In the genomic region with DNA sequence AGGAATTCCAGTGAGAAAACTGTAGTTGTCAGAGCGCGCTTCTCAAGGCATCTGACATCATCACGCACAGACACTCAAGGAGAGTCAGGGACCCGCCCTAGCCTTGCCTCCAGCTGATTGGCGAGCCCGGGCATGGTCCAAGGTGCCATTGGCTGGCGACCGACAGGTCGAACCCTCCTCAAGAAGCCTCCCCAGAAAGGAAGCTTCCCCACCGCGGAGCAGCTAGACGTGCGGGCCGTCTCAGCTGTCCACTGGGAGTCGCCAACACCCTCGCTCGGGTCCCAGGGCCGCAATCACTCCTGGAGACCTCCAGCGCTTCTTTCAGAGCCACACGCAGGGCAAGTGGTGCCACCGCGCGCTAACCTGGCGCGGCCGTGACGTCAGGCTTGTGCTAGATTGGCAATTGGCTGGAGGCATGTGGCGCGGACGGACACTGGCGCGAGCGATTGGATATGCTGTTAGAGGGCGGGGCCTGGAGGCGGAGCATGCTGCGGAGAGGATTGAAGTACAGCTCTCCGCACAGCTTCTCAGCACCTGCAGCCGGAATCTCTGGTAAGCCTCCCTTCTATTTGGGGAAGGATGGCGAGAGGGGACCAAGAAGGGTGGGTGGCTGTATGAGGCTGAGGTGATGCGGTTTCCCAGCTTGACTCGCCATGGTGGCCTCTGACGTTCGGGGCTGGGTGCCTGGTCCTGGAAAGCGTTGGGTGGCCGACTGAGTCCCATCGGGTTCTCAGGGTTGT, we compare ENCODE assay signal across 1 mouse cellular context.
TF ChIP-seq lines count a peak whose summit lies in the region.

A gene (plus strand): TSS at position 57 of the 740 bp plus-strand sequence.

TF ChIP-seq in CH12.LX, 34 proteins besides CTCF, POLR2A, EP300 and RAD21 (continued from another document):
- peak; percentile 96 for TF ChIP-seq ZMIZ1 (IDR thresholded peaks at IDR 0.05; ENCODE audit: low read depth, low read length)
- no peak; the same call in 1 of the 2 replicates for TF ChIP-seq MAX (IDR thresholded peaks at IDR 0.05; ENCODE audit: low read length)
- TF ChIP-seq E2F4 (IDR thresholded peaks at IDR 0.05; ENCODE audit: insufficient replicate concordance, low read depth, low read length), result no peak; the same call in 1 of the 2 replicates
- peak; percentile 59; the same call in 1 of the 2 replicates for TF ChIP-seq KAT2A (IDR thresholded peaks at IDR 0.05; ENCODE audit: insufficient replicate concordance, low read length)
- 0 out of 2 replicates have a peak, but pooled peaks have one; percentile 26 for TF ChIP-seq ELF1 (IDR thresholded peaks at IDR 0.05; ENCODE audit: low read depth, low read length)
- peak; percentile 70 for TF ChIP-seq TCF12 (IDR thresholded peaks at IDR 0.05; ENCODE audit: low read depth, low read length)
- no peak for TF ChIP-seq SMC3 (IDR thresholded peaks at IDR 0.05; ENCODE audit: low read depth, low read length)
- TF ChIP-seq TBP (conservative IDR thresholded peaks at IDR 0.05; ENCODE audit: low read depth, low read length), result peak; percentile 97
- no peak for TF ChIP-seq IRF4 (IDR thresholded peaks at IDR 0.05; ENCODE audit: low read depth, low read length)
- TF ChIP-seq ETS1 (conservative IDR thresholded peaks at IDR 0.05; ENCODE audit: low read depth, low read length), result no peak
- no peak for TF ChIP-seq MAFK (IDR thresholded peaks at IDR 0.05; ENCODE audit: insufficient replicate concordance, low read length)
- TF ChIP-seq RCOR1 (conservative IDR thresholded peaks at IDR 0.05; ENCODE audit: low read depth, low read length), result no peak
- no peak for TF ChIP-seq GABPA (IDR thresholded peaks at IDR 0.05; ENCODE audit: insufficient replicate concordance, low read depth, low read length)
- no peak; the same call in 1 of the 2 replicates for TF ChIP-seq MXI1 (IDR thresholded peaks at IDR 0.05; ENCODE audit: low read depth, low read length)
- no peak for TF ChIP-seq MYC (IDR thresholded peaks at IDR 0.05; ENCODE audit: low read depth, low read length)
- TF ChIP-seq CHD1 (IDR thresholded peaks at IDR 0.05; ENCODE audit: low read depth, low read length), result no peak
- no peak for TF ChIP-seq MAZ (IDR thresholded peaks at IDR 0.05; ENCODE audit: low read depth, low read length)
- no peak for TF ChIP-seq JUND (conservative IDR thresholded peaks at IDR 0.05; ENCODE audit: low read depth, low read length)
- no peak for TF ChIP-seq UBTF (IDR thresholded peaks at IDR 0.05; ENCODE audit: low read depth, low read length)
- no peak for TF ChIP-seq ZNF384 (IDR thresholded peaks at IDR 0.05; ENCODE audit: low read depth, low read length)
- TF ChIP-seq SIN3A (IDR thresholded peaks at IDR 0.05; ENCODE audit: low read length), result peak; percentile 72
- no peak for TF ChIP-seq USF1 (IDR thresholded peaks at IDR 0.05; ENCODE audit: low read depth, low read length)
- no peak for TF ChIP-seq PAX5 (IDR thresholded peaks at IDR 0.05; ENCODE audit: low read length)
- TF ChIP-seq POLR2AphosphoS2 (IDR thresholded peaks at IDR 0.05; ENCODE audit: low read depth, low read length), result peak; percentile 88; the same call in 1 of the 2 replicates
- TF ChIP-seq ZKSCAN1 (IDR thresholded peaks at IDR 0.05; ENCODE audit: borderline replicate concordance, low read depth, low read length), result no peak
- TF ChIP-seq CHD2 (IDR thresholded peaks at IDR 0.05; ENCODE audit: low read length), result no peak
- TF ChIP-seq NRF1 (IDR thresholded peaks at IDR 0.05; ENCODE audit: low read depth, low read length), result peak; percentile 53; the same call in 1 of the 2 replicates
- no peak for TF ChIP-seq BHLHE40 (IDR thresholded peaks at IDR 0.05; ENCODE audit: low read depth, low read length)
- TF ChIP-seq NELFE (IDR thresholded peaks at IDR 0.05; ENCODE audit: low read depth, low read length), result peak; percentile 92
- TF ChIP-seq ZC3H11A (IDR thresholded peaks at IDR 0.05; ENCODE audit: low read depth, low read length), result no peak
- no peak for TF ChIP-seq JUN (IDR thresholded peaks at IDR 0.05; ENCODE audit: insufficient read depth, low read depth, low read length)
